Mouse (Mus musculus) bone marrow macrophage, adult 2 months (primary cell): ENCODE measurements at regions not wholly inside any gene's neighbourhood (a gene's known extent, or its start where the extent isn't known, plus 50 kb on each side); places are given as distances from the start of the nearest gene placed in this dataset.

Source experiments
- CTCF ChIP-seq: IDR thresholded peaks from 2 replicates; pipeline ENCODE4 v1.5.1; 2012; ENCODE audit warnings: low read depth, mild to moderate bottlenecking, low read length, moderate library complexity
- POLR2A ChIP-seq: IDR thresholded peaks from 2 replicates; pipeline ENCODE4 v1.6.1; 2012; ENCODE audit warnings: mild to moderate bottlenecking, low read depth, low read length, borderline replicate concordance

GRCm38 (mm10) chr7:115300241-115300640 lies 556.7 kb downstream of the Insc start:
- no peak for TF ChIP-seq POLR2A
- no peak for TF ChIP-seq CTCF
